Mouse (Mus musculus): ENCODE measurements around the gene Rsl1. TPM values are rescaled to one million over a fixed set of nuclear protein-coding genes. Genes with fewer than 3 reads are reported as not detected.
"Not testable (repeated sequence)": the region's sequence is repeated elsewhere in the genome, so short reads cannot be mapped to it uniquely, and the experiment has no call there.

Gene Rsl1
- 0.02 and 0.14 TPM in 2 replicates for polyA plus RNA-seq (2012)

GRCm38 (mm10) chr13:67172991-67173722 lies at the start of gene Rsl1:
Rsl1 (plus strand) TSS chr13:67173182.
- TF ChIP-seq GATA1 (IDR thresholded peaks at IDR 0.05; ENCODE audit: low read length), result not testable (repeated sequence)

GRCm38 (mm10) chr13:67124460-67124859 lies 48.5 kb upstream of the Rsl1 start:
- no peak for TF ChIP-seq GATA1 (IDR thresholded peaks at IDR 0.05; ENCODE audit: low read length)

DNA sequence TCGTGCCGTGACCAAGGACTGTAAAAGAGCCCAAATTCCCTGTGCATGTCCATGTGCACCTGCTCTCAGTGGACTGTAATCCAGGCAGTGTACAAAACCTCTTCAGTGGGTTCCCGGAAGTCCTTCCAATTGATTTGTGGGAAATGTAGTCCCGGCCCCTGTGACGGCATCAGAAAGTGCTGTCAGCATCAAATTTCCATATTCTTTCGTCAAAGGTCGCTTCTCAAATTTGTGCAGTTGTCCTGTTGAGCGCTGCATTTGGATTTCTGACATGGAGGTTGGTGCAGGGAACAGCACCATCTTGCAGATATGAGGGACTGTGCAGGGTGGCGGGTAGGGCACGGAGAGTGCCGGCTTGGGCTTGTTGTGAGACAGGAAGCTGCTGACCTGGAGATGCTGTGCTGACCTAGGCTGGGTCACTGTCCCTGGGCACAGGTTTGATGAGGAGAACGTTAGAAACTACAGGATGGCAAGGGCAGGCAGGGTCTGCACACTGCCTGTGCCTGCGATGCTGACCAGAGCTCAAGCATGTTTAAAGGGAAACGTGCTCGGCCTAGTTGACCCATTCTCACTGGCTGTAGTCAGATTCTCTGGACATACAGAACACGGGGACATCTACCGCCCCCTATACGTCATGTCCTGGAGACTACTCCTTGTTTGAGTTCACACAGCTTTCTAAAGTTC lies 44.8 kb upstream of the Rsl1 start:
- no peak for TF ChIP-seq GATA1 (IDR thresholded peaks at IDR 0.05; ENCODE audit: low read length)

GRCm38 (mm10) chr13:67173723-67174055 lies 707 bp downstream of the Rsl1 start:
- no peak for TF ChIP-seq GATA1 (IDR thresholded peaks at IDR 0.05; ENCODE audit: low read length)

GRCm38 (mm10) chr13:67194340-67194894 lies 21.4 kb downstream of the Rsl1 start, which contains the start of gene Zfp455:
Zfp455 (plus strand) TSS chr13:67194506.
- no peak for TF ChIP-seq GATA1 (IDR thresholded peaks at IDR 0.05; ENCODE audit: low read length)

GRCm38 (mm10) chr13:67201656-67202055 lies 28.7 kb downstream of the Rsl1 start:
- no peak for TF ChIP-seq GATA1 (IDR thresholded peaks at IDR 0.05; ENCODE audit: low read length)

- no peak for TF ChIP-seq GATA1 (IDR thresholded peaks at IDR 0.05; ENCODE audit: low read length)
These were observed 41.1 kb downstream of the Rsl1 start for GRCm38 (mm10) chr13:67214015-67214607.

Other genes with a start within 250 kb of the Rsl1 start
- gene Zfp712, start 112.0 kb upstream of the Rsl1 start, polyA plus RNA-seq (2012), result 0.02 and 0.06 TPM in 2 replicates
- 0.06 TPM in 1 of 2 replicates, not detected in the other for gene Zfp708, start 75.2 kb upstream of the Rsl1 start, polyA plus RNA-seq (2012)
- 0.06 and 0.30 TPM in 2 replicates for gene Gm28557, start 64.6 kb upstream of the Rsl1 start, polyA plus RNA-seq (2012)
- 0.05 TPM in 1 of 2 replicates, not detected in the other for gene Rslcan18, start 56.9 kb upstream of the Rsl1 start, polyA plus RNA-seq (2012)
- 0.23 and 0.27 TPM in 2 replicates for gene Zfp759, start 51.5 kb upstream of the Rsl1 start, polyA plus RNA-seq (2012)
- gene Zfp455, start 21.3 kb downstream of the Rsl1 start, polyA plus RNA-seq (2012), result 0.02 and 0.04 TPM in 2 replicates
- 0.12 and 0.16 TPM in 2 replicates for gene Zfp458, start 105.3 kb downstream of the Rsl1 start, polyA plus RNA-seq (2012)
- 0.09 and 0.22 TPM in 2 replicates for gene Zfp457, start 133.3 kb downstream of the Rsl1 start, polyA plus RNA-seq (2012)
- 0.11 and 0.18 TPM in 2 replicates for gene Zfp595, start 159.4 kb downstream of the Rsl1 start, polyA plus RNA-seq (2012)
- not detected in 2 replicates for gene Gm28044, start 187.4 kb downstream of the Rsl1 start, polyA plus RNA-seq (2012)
- 0.03 TPM in 2 replicates for gene Zfp953, start 187.4 kb downstream of the Rsl1 start, polyA plus RNA-seq (2012)
- not detected in 2 replicates for gene Gm28041, start 202.6 kb downstream of the Rsl1 start, polyA plus RNA-seq (2012)
- gene Zfp456, start 202.6 kb downstream of the Rsl1 start, polyA plus RNA-seq (2012), result 0.09 TPM in 2 replicates
- 0.73 and 1.1 TPM in 2 replicates for gene Zfp429, start 226.6 kb downstream of the Rsl1 start, polyA plus RNA-seq (2012)
- gene Zfp459, start 248.2 kb downstream of the Rsl1 start, polyA plus RNA-seq (2012), result not detected in 2 replicates